In the genomic region with DNA sequence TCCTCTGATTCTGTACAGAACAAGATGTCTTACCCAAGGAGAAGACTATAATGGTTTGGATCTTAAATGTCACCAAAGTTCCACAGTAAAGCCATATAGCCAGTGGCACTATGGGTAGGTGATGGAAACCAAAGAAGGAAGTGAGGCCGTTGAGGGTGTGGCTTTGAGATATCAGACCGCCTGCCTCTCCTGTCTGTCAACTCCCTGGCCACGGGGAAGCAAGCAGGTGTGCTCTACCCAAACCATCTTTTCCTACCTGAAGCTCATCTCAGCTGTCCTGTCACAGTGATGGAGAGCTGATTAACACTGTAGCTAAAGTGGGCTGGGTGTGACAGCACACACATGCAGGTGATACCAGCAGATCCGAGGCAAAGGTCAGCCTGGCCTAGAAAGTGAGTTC, we compare ENCODE assay signal across 26 mouse cellular contexts. TPM values are rescaled to one million over a fixed set of nuclear protein-coding genes. Genes with fewer than 3 reads are reported as not detected.
DNase-seq lines count a peak whose midpoint lies in the region; ATAC-seq and TF ChIP-seq lines count a peak whose summit lies in the region.
"Had no signal": no experiment of that assay in that cellular context is flagged by ENCODE, and none has a peak within 500 bp of the region (broad histone marks: within the 10 kb centered on the region; RNA-seq: fewer than 3 reads in every experiment).

No protein-coding gene starts in this region.

- no peak for ATAC-seq in CD4-positive, CD25-positive, alpha-beta regulatory T cell, adult 4 months
- ATAC-seq in liver, embryonic 15.5 days (ENCODE audit: insufficient read depth) = no peak
- ATAC-seq: activated CD4-positive, CD25-positive, alpha-beta regulatory T cell, adult 4 months; forebrain, embryonic 14.5 days; inflammation-experienced regulatory T-cells, adult 6 months; Patski had no signal

- peaks cover 2% of the 10 kb centered on the region; the same call in 1 of the 2 replicates for H3K36me3 ChIP-seq in testis, adult 2 months (ENCODE audit: control insufficient read depth, insufficient read depth, low read length)
- H3K36me3 ChIP-seq in liver, embryonic 15.5 days (replicated peaks) = peaks cover 61% of the 10 kb centered on the region

- no peak overlapping the region for H3K4me2 ChIP-seq in liver, embryonic 15.5 days
- H3K4me2 ChIP-seq: heart, embryonic 13.5 days; hindbrain, embryonic 15.5 days had no signal

- no peaks in the 10 kb centered on the region for H3K9me3 ChIP-seq in liver, embryonic 15.5 days (replicated peaks)
- H3K9me3 ChIP-seq: embryonic facial prominence, embryonic 10.5 days; forebrain, embryonic 10.5 days; G1E; heart, embryonic 13.5 days; hindbrain, embryonic 15.5 days had no signal

- peak; percentile 24 for DNase-seq in CD4-positive, CD25-positive, alpha-beta regulatory T cell, adult 2 months (ENCODE audit: low read depth, low spot score)
- DNase-seq in testis, postnatal 14 days (ENCODE audit: low spot score) = no peak
- DNase-seq in frontal cortex, postnatal 36 days (ENCODE audit: low spot score in 2 of 2) = no peak
- DNase-seq in right cerebral cortex, postnatal 36 days (ENCODE audit: low spot score in 2 of 2) = no peak
- DNase-seq: adrenal gland, postnatal 14 days; cerebellum, adult 11-12 months; cerebellum, adult 9-10 months; gastrocnemius, postnatal 10 days; heart, postnatal 36 days had no signal

- no peak for TF ChIP-seq POLR2A in testis, adult 2 months (IDR thresholded peaks at IDR 0.05; ENCODE audit: control insufficient read depth, low read depth, low read length)

- H3K4me3 ChIP-seq in testis, adult 2 months (ENCODE audit: control insufficient read depth, low read depth, low read length) = peak overlapping the region; percentile 31
- no peak overlapping the region for H3K4me3 ChIP-seq in liver, embryonic 15.5 days (replicated peaks)
- H3K4me3 ChIP-seq: embryonic facial prominence, embryonic 10.5 days; erythroblast, embryonic 14.5 days; forebrain, embryonic 10.5 days; heart, embryonic 13.5 days; hindbrain, embryonic 15.5 days had no signal

- H3K9ac ChIP-seq in liver, embryonic 15.5 days = no peak overlapping the region
- H3K9ac ChIP-seq: heart, embryonic 13.5 days; hindbrain, embryonic 15.5 days had no signal

- peak overlapping the region; percentile 49 for H3K27ac ChIP-seq in testis, adult 2 months (ENCODE audit: control insufficient read depth, insufficient read depth, low read depth, low read length)
- 0 out of 2 replicates have a peak overlapping the region, but pooled peaks have one; percentile 3 for H3K27ac ChIP-seq in liver, embryonic 15.5 days (replicated peaks)
- H3K27ac ChIP-seq: embryonic facial prominence, embryonic 10.5 days; forebrain, embryonic 10.5 days; heart, embryonic 13.5 days; hindbrain, embryonic 15.5 days had no signal

- WGBS in liver, embryonic 15.5 days (ENCODE audit: insufficient replicate concordance) = 29% methylated on average over 4 of the region's 4 CpGs

- H3K4me1 ChIP-seq in testis, adult 2 months (ENCODE audit: control insufficient read depth, insufficient read depth, low read length) = no peaks in the 10 kb centered on the region
- peaks cover 45% of the 10 kb centered on the region for H3K4me1 ChIP-seq in liver, embryonic 15.5 days (replicated peaks)

- TF ChIP-seq CTCF in testis, adult 2 months (IDR thresholded peaks at IDR 0.05; ENCODE audit: control insufficient read depth, insufficient read depth, insufficient replicate concordance, low read depth, low read length) = no peak

- H3K27me3 ChIP-seq in testis, adult 2 months (ENCODE audit: control insufficient read depth, insufficient read depth, low read length) = no peaks in the 10 kb centered on the region
- no peaks in the 10 kb centered on the region for H3K27me3 ChIP-seq in liver, embryonic 15.5 days
- H3K27me3 ChIP-seq: heart, embryonic 13.5 days; hindbrain, embryonic 15.5 days; Patski had no signal

RNA-seq across cellular contexts. Expression of a gene that starts 3.7 kb away (rescaled TPM):
- 10 to 100 TPM; 34.5 to 40.0 TPM for polyA plus RNA-seq in CD4-positive, CD25-positive, alpha-beta regulatory T cell, adult 4 months (2017; shearing (Covaris generic))
- 153 and 157 TPM in 2 replicates for polyA plus RNA-seq in testis, adult 2 months (2012; rRNA removed)
- polyA plus RNA-seq in liver, embryonic 15.5 days (2015; fragmentation: Nextera tagmentation; extraction: Ambion mirVana) = 7.8 and 7.9 TPM in 2 replicates

RNA-seq across cellular contexts. Expression of a gene that starts 17.9 kb away (rescaled TPM):
- polyA plus RNA-seq in CD4-positive, CD25-positive, alpha-beta regulatory T cell, adult 4 months (2017; shearing (Covaris generic)) = 10 to 100 TPM; 92.6 to 96.6 TPM
- 8.2 and 11.0 TPM in 2 replicates for polyA plus RNA-seq in testis, adult 2 months (2012; rRNA removed)
- polyA plus RNA-seq in liver, embryonic 15.5 days (2015; fragmentation: Nextera tagmentation; extraction: Ambion mirVana) = 36.4 and 37.3 TPM in 2 replicates

RNA-seq across cellular contexts. Expression of a gene that starts 18.4 kb away (rescaled TPM):
- polyA plus RNA-seq in CD4-positive, CD25-positive, alpha-beta regulatory T cell, adult 4 months (2017; shearing (Covaris generic)) = 100 to 1,000 TPM in 1 of 2 experiments, 10 to 100 TPM in 1; 84.7 to 135 TPM
- polyA plus RNA-seq in testis, adult 2 months (2012; rRNA removed) = 12.0 and 13.2 TPM in 2 replicates
- polyA plus RNA-seq in liver, embryonic 15.5 days (2015; fragmentation: Nextera tagmentation; extraction: Ambion mirVana) = 21.3 and 22.4 TPM in 2 replicates

RNA-seq across cellular contexts. Expression of a gene that starts 37.6 kb away (rescaled TPM):
- polyA plus RNA-seq in CD4-positive, CD25-positive, alpha-beta regulatory T cell, adult 4 months (2017; shearing (Covaris generic)) = 100 to 1,000 TPM; 597 to 715 TPM
- polyA plus RNA-seq in testis, adult 2 months (2012; rRNA removed) = 1,077 and 1,168 TPM in 2 replicates
- 82.2 and 82.7 TPM in 2 replicates for polyA plus RNA-seq in liver, embryonic 15.5 days (2015; fragmentation: Nextera tagmentation; extraction: Ambion mirVana)

RNA-seq across cellular contexts. Expression of a gene that starts 37.6 kb away (rescaled TPM):
- polyA plus RNA-seq in CD4-positive, CD25-positive, alpha-beta regulatory T cell, adult 4 months (2017; shearing (Covaris generic)) = not detected
- polyA plus RNA-seq in testis, adult 2 months (2012; rRNA removed) = 124 and 142 TPM in 2 replicates
- polyA plus RNA-seq in liver, embryonic 15.5 days (2015; fragmentation: Nextera tagmentation; extraction: Ambion mirVana) = not detected in 2 replicates
- polyA plus RNA-seq: activated CD4-positive, CD25-positive, alpha-beta regulatory T cell, adult 4 months; C2C12; embryonic facial prominence, embryonic 14.5 days; erythroblast, embryonic 14.5 days; forebrain, embryonic 14.5 days; G1E; heart, embryonic 13.5 days; heart, postnatal 0 days; hindbrain, embryonic 11.5 days; inflammation-experienced regulatory T-cells, adult 6 months; Patski had no signal
